Mouse (Mus musculus): ENCODE data around the gene Fgfr3. TPM values are rescaled to one million over a fixed set of nuclear protein-coding genes. Genes with fewer than 3 reads are reported as not detected.

Gene Fgfr3
- polyA plus RNA-seq, 1 experiment: 86.0 TPM

DNA sequence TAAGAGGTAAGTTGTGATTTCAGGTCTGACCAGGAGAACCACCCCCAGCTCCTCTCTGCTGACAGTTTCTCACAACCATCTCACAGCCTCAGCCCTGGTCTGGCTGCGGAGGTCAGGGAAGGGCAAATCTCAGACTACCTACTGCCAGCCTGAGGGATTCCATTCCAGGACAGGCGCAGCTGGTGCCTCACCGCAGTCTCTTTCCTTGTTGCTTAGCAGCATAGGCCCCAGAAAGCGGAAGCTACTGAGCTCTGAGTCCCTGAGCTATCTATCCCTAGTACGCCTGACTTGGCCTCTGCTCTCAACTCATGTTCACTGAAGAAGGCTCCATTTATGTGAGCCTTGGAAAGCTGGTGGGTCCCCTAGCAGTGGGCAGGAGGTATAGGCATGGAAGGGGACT is 3.0 kb upstream of the Fgfr3 start:
- TF ChIP-seq CTCF (IDR thresholded peaks at IDR 0.05; ENCODE audit: borderline replicate concordance, extremely low read depth, insufficient read depth, insufficient read length) (no peak), POLR2A (IDR thresholded peaks at IDR 0.05; ENCODE audit: borderline replicate concordance, extremely low read depth, insufficient read depth, insufficient read length, poor library complexity, severe bottlenecking) (no peak)
- no peak for DNase-seq (ENCODE audit: low read depth)

DNA sequence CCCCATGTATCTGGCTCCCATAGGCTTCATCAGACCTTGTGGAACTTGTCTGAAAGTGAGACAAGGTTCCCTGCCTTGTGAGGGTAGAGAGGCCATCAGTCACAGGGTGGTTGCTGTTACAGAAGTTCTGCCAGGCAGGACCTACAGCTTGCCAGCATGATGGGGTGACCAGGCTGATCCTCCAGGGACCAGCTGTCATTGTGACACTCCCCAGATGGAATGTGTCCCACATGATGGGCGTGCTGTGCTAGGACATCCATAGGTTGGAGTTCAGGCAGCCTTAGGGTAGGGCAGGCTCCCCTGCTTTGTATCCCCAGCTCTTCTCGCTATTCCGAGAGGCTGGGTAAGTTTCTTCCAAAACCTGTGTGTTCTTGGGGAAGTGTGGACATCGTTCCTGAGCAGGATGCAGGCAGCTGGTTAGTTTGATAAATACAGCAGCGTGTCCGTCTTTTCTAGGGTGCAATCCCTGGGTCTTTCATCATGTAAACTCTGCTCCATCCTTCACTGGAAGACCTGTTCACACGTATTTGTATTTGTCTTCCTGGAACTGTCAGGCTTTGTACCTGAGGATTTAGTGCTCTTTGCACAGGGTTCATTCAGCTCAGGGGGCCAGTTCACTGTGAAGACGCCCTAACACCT is 503 bp upstream of the Fgfr3 start:
- TF ChIP-seq CTCF (IDR thresholded peaks at IDR 0.05; ENCODE audit: borderline replicate concordance, extremely low read depth, insufficient read depth, insufficient read length): no peak
- no peak for TF ChIP-seq POLR2A (IDR thresholded peaks at IDR 0.05; ENCODE audit: borderline replicate concordance, extremely low read depth, insufficient read depth, insufficient read length, poor library complexity, severe bottlenecking)
- DNase-seq (ENCODE audit: low read depth): no peak

DNA sequence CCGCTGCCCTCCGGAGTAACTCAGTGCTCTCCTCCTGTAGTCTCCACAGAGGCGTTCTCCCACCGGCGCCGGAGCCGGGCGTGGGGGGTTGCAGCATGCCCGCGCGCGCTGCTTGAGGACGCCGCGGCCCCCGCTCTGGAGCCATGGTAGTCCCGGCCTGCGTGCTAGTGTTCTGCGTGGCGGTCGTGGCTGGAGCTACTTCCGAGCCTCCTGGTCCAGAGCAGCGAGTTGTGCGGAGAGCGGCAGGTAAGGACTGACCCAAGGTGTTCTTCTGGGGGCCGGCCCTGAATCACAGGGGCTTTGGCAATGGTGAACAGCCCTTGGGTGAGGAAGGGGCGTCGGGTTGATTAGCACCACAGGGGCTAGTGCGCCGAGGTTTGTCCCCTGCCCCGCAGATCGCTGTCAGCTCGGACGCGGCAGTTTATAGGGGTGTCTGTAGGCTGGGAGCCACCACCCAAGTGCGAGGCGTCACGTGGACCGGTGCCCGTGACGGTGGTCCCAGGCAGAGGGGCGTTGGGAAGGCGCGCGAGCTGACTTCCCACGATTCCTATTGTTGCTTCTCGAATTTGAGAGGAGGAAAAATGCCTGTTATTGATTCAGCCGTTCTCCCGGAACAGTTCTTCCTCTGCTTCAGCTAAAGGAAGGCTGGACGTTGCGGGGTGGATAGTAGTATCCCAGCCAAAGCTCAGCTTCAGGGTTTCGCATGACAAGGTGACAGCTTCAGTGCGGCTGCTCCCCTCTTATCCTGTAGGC is 968 bp downstream of the Fgfr3 start:
- no peak for TF ChIP-seq POLR2A (IDR thresholded peaks at IDR 0.05; ENCODE audit: borderline replicate concordance, extremely low read depth, insufficient read depth, insufficient read length, poor library complexity, severe bottlenecking)
- TF ChIP-seq CTCF (IDR thresholded peaks at IDR 0.05; ENCODE audit: borderline replicate concordance, extremely low read depth, insufficient read depth, insufficient read length): no peak
- peak; percentile 52 for DNase-seq (ENCODE audit: low read depth)

DNA sequence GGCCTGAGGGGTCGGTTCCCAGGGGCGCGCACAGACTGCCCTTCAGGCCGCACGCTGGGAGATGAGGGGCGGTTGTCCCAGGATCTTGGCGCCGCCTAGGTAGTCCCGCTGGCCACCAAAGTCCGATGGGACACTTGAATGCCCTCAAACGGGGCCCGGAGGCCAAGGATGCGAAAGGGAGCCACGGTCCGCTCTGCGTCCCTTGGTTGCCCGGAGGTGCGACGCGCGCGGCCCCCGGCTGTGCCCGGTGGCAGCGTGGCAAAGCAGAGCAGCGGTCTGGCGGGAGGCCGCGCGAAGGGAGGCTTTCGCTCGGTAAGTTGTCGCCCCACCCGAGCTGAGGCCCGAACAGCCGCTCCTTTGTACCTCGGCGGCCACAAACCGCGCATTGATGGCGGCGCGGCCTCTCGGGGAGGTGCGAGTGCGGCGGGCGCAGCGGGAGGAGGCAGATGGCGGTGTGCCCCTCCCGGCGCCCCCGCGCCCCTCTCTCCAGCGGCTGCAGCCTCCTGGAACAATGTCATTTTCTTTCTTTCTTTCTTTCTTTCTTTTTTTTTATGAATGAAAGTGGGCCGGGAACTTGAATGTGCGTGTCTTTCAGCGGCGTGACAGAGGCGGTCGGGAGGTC is 1.7 kb downstream of the Fgfr3 start:
- TF ChIP-seq CTCF (IDR thresholded peaks at IDR 0.05; ENCODE audit: borderline replicate concordance, extremely low read depth, insufficient read depth, insufficient read length) (no peak), POLR2A (IDR thresholded peaks at IDR 0.05; ENCODE audit: borderline replicate concordance, extremely low read depth, insufficient read depth, insufficient read length, poor library complexity, severe bottlenecking) (peak; percentile 12; the same call in 1 of the 2 replicates)
- DNase-seq (ENCODE audit: low read depth): no peak

DNA sequence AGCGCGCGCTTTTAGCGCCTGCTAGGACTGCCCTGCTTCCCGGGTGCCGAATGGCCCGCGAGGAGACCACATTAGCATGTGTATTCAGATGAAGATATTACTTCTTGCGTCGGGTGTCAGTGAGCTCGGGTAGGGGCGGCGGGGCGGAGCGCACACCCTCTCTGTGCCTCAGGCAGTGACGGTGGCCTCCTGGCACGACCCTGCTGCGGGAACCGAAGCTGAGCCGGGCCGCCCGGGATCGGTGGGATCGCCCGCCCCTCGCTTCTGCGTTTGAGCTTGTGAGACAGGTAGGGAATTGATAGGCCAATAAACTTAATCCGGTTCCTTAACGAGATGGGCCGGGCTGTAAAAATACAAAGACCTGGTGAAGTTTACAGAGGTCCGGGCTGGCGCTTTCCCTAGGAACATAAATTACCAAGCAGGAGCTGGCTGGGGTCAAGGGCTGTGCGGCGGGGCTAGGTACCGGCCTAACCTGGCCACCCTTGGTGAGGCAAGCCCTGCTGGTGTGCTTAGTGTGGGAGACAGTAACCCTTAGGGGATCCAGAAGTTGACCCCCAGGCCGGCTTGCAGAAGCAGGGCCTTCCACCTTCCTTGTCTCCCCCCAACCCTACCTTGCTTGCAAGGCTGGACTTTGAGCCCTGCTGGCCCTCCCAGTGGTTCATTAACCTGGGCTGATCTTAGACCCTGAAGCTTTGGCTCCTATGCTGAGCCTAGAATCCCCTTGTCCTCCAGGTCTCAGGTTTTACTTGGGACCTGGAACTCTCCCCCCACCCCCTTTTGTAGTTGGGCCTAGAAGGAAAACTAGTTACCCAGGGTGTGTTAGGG is 2.4 kb downstream of the Fgfr3 start:
- TF ChIP-seq CTCF (IDR thresholded peaks at IDR 0.05; ENCODE audit: borderline replicate concordance, extremely low read depth, insufficient read depth, insufficient read length): no peak
- TF ChIP-seq POLR2A (IDR thresholded peaks at IDR 0.05; ENCODE audit: borderline replicate concordance, extremely low read depth, insufficient read depth, insufficient read length, poor library complexity, severe bottlenecking): no peak

DNA sequence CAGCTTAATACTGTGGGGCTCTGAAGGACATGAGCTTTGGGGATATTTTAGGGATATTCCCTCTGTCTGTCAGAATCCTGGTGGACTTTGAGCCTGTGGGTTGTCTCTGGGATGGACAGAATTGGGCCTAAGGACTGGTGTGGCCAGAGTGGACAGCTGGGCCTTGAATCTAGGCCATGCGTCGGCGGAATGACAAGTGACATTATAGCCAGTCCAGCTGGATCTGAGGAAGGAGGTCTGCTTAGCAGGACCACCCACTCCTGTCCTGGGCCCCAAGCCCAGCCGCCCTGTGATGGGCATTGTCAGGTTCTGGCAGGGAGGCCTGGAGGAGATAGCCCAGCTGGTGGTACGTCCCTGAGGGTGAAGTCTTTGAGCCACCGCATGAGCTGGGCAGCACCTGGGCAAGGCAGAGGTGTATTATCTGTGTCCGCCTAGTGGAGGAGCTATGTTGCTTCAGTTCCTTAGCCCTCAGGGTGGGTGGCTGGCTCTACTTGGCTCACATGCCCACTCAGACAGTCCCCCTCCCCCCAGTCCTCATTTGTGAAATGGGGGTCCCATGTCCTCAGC is 4.7 kb downstream of the Fgfr3 start:
- peak; percentile 67 for DNase-seq (ENCODE audit: low read depth)
- TF ChIP-seq CTCF (IDR thresholded peaks at IDR 0.05; ENCODE audit: borderline replicate concordance, extremely low read depth, insufficient read depth, insufficient read length): 0 out of 2 replicates have a peak, but pooled peaks have one; percentile 14
- TF ChIP-seq POLR2A (IDR thresholded peaks at IDR 0.05; ENCODE audit: borderline replicate concordance, extremely low read depth, insufficient read depth, insufficient read length, poor library complexity, severe bottlenecking): no peak

More for the DNA sequence above, 2.4 kb downstream of the Fgfr3 start:
- DNase-seq (ENCODE audit: low read depth): peak; percentile 83

DNA sequence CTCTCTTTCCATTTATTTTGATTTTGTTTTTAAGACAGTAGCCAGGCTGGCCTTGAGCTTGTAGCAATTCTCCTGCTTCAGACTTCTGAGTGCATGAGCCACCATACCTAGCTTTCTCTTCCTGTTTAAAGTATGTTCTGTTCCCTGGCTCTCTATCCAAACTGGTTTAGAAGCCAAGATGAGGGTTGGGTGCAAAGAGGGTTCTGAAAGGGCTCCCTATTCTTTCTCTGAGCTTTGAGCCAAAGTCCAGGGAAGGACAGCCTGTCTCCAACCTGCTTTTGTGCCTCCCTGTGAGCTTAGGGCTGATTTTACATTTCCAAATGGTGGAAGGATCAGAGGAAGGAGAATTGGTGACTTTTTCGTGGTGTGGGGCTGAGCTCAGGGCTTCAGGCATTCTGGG is 5.4 kb downstream of the Fgfr3 start:
- no peak for DNase-seq (ENCODE audit: low read depth)

DNA sequence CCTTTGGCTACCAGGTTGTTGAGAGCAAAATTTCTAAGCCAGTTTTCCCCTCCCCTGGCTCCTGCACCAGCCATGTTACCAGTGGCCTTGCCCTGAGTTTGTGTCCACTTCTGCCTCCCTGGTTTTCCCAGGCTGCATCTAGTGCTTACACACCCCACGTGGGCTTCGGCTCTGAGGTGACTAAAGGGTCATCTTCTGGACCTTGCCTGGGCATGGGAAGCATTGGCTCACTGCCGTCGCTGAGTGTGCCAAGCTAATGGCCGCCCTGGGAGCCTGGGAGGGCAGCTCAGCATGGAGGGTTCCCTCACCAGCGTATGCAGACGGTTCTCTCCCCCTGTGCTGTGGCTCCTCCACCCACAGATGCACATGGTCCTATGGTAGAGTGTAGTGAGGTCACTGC is 7.4 kb downstream of the Fgfr3 start:
- TF ChIP-seq CTCF (IDR thresholded peaks at IDR 0.05; ENCODE audit: borderline replicate concordance, extremely low read depth, insufficient read depth, insufficient read length) (no peak), POLR2A (IDR thresholded peaks at IDR 0.05; ENCODE audit: borderline replicate concordance, extremely low read depth, insufficient read depth, insufficient read length, poor library complexity, severe bottlenecking) (no peak)
- DNase-seq (ENCODE audit: low read depth): no peak

More for the DNA sequence above, 5.4 kb downstream of the Fgfr3 start:
- TF ChIP-seq CTCF (IDR thresholded peaks at IDR 0.05; ENCODE audit: borderline replicate concordance, extremely low read depth, insufficient read depth, insufficient read length) (no peak), POLR2A (IDR thresholded peaks at IDR 0.05; ENCODE audit: borderline replicate concordance, extremely low read depth, insufficient read depth, insufficient read length, poor library complexity, severe bottlenecking) (no peak)

DNA sequence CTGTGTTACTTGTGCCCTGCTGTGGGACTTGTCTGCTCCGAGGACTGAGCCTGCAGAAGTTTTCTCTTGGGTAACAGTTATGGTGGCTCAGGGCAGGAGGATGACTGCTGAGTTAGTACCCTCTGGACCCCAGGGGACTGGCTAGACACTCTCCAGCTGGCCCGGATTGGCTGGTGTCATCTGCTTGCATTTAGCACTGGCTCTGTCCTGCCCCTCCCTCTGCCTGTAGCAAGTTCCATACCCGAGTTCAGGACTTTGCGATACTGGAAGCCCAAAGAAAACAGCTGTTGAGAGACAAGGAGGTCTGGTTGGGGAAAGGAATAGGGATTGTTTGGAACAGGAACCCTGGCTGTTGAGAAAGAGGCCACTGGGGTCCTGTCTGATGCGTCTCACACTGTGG is 9.0 kb downstream of the Fgfr3 start:
- TF ChIP-seq POLR2A (IDR thresholded peaks at IDR 0.05; ENCODE audit: borderline replicate concordance, extremely low read depth, insufficient read depth, insufficient read length, poor library complexity, severe bottlenecking) (no peak), CTCF (IDR thresholded peaks at IDR 0.05; ENCODE audit: borderline replicate concordance, extremely low read depth, insufficient read depth, insufficient read length) (no peak)
- DNase-seq (ENCODE audit: low read depth): no peak

DNA sequence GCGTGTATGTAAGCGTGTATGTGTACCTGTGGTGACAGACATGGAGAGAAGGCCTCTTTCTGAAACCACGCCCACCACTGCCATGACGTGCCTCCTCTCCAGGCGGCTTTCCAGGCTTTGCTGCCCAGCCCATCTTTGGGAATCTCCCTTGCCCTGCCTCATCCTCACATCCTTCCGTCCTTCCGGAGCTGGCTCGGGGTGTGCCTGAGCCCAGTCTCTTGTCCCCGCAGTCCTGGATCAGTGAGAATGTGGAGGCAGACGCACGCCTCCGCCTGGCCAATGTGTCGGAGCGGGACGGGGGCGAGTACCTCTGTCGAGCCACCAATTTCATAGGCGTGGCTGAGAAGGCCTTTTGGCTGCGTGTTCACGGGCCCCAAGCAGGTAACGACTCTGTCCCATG is 9.6 kb downstream of the Fgfr3 start:
- TF ChIP-seq CTCF (IDR thresholded peaks at IDR 0.05; ENCODE audit: borderline replicate concordance, extremely low read depth, insufficient read depth, insufficient read length) (no peak), POLR2A (IDR thresholded peaks at IDR 0.05; ENCODE audit: borderline replicate concordance, extremely low read depth, insufficient read depth, insufficient read length, poor library complexity, severe bottlenecking) (no peak)
- no peak for DNase-seq (ENCODE audit: low read depth)

All from brain, embryonic 14.5 days (tissue).